Mouse (Mus musculus): ENCODE measurements around the gene Ankle1.
"Not testable (repeated sequence)": the region's sequence is repeated elsewhere in the genome, so short reads cannot be mapped to it uniquely, and the experiment has no call there.

Gene Ankle1

GRCm38 (mm10) chr8:71408231-71408630 lies 2.4 kb downstream of the Ankle1 start:
- DNase-seq (ENCODE audit: low read depth): no peak

GRCm38 (mm10) chr8:71411535-71412273 lies 5.9 kb downstream of the Ankle1 start:
- no peak for DNase-seq (ENCODE audit: low read depth)

GRCm38 (mm10) chr8:71422121-71422520 lies 16.3 kb downstream of the Ankle1 start:
- DNase-seq (ENCODE audit: low read depth): no peak

GRCm38 (mm10) chr8:71432935-71433334 lies 27.1 kb downstream of the Ankle1 start:
- not testable (repeated sequence) for DNase-seq (ENCODE audit: low read depth)

- DNase-seq (ENCODE audit: low read depth): no peak
These were observed 31.2 kb downstream of the Ankle1 start for GRCm38 (mm10) chr8:71437041-71437440.

GRCm38 (mm10) chr8:71441404-71441803 lies 35.6 kb downstream of the Ankle1 start:
- peak; percentile 57 for DNase-seq (ENCODE audit: low read depth)

GRCm38 (mm10) chr8:71445096-71445495 lies 39.3 kb downstream of the Ankle1 start:
- DNase-seq (ENCODE audit: low read depth): no peak

- DNase-seq (ENCODE audit: low read depth): no peak
These were observed 45.5 kb downstream of the Ankle1 start for GRCm38 (mm10) chr8:71451337-71451736.

GRCm38 (mm10) chr8:71451777-71452176 lies 46.0 kb downstream of the Ankle1 start:
- DNase-seq (ENCODE audit: low read depth): no peak

GRCm38 (mm10) chr8:71452669-71453068 lies 46.9 kb downstream of the Ankle1 start:
- no peak for DNase-seq (ENCODE audit: low read depth)

GRCm38 (mm10) chr8:71454668-71455067 lies 48.9 kb downstream of the Ankle1 start:
- no peak for DNase-seq (ENCODE audit: low read depth)

GRCm38 (mm10) chr8:71456906-71457305 lies 51.1 kb downstream of the Ankle1 start:
- DNase-seq (ENCODE audit: low read depth): no peak

- no peak for DNase-seq (ENCODE audit: low read depth)
These were observed 52.0 kb downstream of the Ankle1 start for GRCm38 (mm10) chr8:71457659-71458270.
